Mouse (Mus musculus) liver, postnatal 0 days (tissue): Measurements from ENCODE around the gene Tmtc1.

Source experiments
- CTCF ChIP-seq: sonication (generic); IDR thresholded peaks from 2 replicates; pipeline ENCODE4 v1.5.1; 2016; ENCODE audit warnings: antibody characterized with exemption, low read depth
- EP300 ChIP-seq: IDR thresholded peaks from 2 replicates; pipeline ENCODE4 v1.6.1; 2016; ENCODE audit warnings: antibody characterized with exemption, low read depth, mild to moderate bottlenecking

GRCm38 (mm10) chr6:148290865-148291264 is 153.3 kb downstream of the Tmtc1 start:
- TF ChIP-seq CTCF = no peak
- no peak for TF ChIP-seq EP300
